Mouse (Mus musculus): ENCODE results near the gene Olfr690.

- no peak for TF ChIP-seq CTCF (IDR thresholded peaks at IDR 0.05; ENCODE audit: borderline replicate concordance, insufficient read depth, low read depth, low read length)
- no peak for TF ChIP-seq POLR2A (IDR thresholded peaks at IDR 0.05; ENCODE audit: borderline replicate concordance, insufficient read depth, low read length)
Measured at GRCm38 (mm10) chr7:105373976-105374375, 40.1 kb upstream of the Olfr690 start.

Measured in cerebellum, adult 2 months (tissue).